Mouse (Mus musculus) heart, postnatal 0 days (tissue): ENCODE measurements at regions not wholly inside any gene's neighbourhood (a gene's known extent, or its start where the extent isn't known, plus 50 kb on each side); places are given as distances from the start of the nearest gene placed in this dataset.
"Not testable (repeated sequence)": the region's sequence is repeated elsewhere in the genome, so short reads cannot be mapped to it uniquely, and the experiment has no call there.

ENCODE experiments used
- ATAC-seq: fragments of 200-750 bp; cut with Nextera tagmentation; 2 replicates; pipeline ENCODE4 v1.8.0; 2017; ENCODE audit warnings: low read depth, moderate number of reproducible peaks, moderate library complexity; ENCODE audit not compliant: insufficient read depth
- DNase-seq: peaks from one replicate; pipeline ENCODE4 v3.0.0-alpha.2; 2016; ENCODE audit warnings: low spot score
- H3K27ac ChIP-seq: fragments of 300-500 bp; sonication (generic); 2 replicates; pipeline ENCODE4 v1.5.1; 2014; ENCODE audit warnings: low read depth, mild to moderate bottlenecking
- H3K27me3 ChIP-seq: fragments of 300-500 bp; sonication (generic); 2 replicates; pipeline ENCODE4 v1.6.1; 2014; ENCODE audit warnings: low read length, mixed read lengths; ENCODE audit not compliant: control insufficient read depth, insufficient read depth
- H3K36me3 ChIP-seq: fragments of 300-500 bp; sonication (generic); replicated peaks from 2 replicates; pipeline ENCODE4 v1.6.1; 2014; ENCODE audit warnings: low read length, mixed read lengths; ENCODE audit not compliant: control insufficient read depth, insufficient read depth
- H3K4me1 ChIP-seq: fragments of 300-500 bp; sonication (generic); 2 replicates; pipeline ENCODE4 v1.6.1; 2014; ENCODE audit warnings: antibody characterized with exemption; ENCODE audit not compliant: control insufficient read depth, insufficient read depth
- H3K4me2 ChIP-seq: fragments of 300-500 bp; sonication (generic); 2 replicates; pipeline ENCODE4 v1.6.1; 2014; ENCODE audit warnings: low read depth, mild to moderate bottlenecking, low read length, moderate library complexity
- H3K4me3 ChIP-seq: fragments of 300-500 bp; sonication (generic); 2 replicates; pipeline ENCODE4 v1.5.1; 2014; ENCODE audit warnings: low read depth, low read length
- H3K9ac ChIP-seq: fragments of 300-500 bp; sonication (generic); replicated peaks from 2 replicates; pipeline ENCODE4 v1.6.1; 2014; ENCODE audit warnings: low read depth, low read length, mixed read lengths
- H3K9me3 ChIP-seq: fragments of 300-500 bp; sonication (generic); replicated peaks from 2 replicates; pipeline ENCODE4 v1.6.1; 2016; ENCODE audit warnings: low read length; ENCODE audit not compliant: control insufficient read depth
- CTCF ChIP-seq: IDR thresholded peaks from 2 replicates; pipeline ENCODE4 v1.5.1; 2016; ENCODE audit warnings: antibody characterized with exemption, control low read depth, low read depth
- EP300 ChIP-seq: IDR thresholded peaks from 2 replicates; pipeline ENCODE4 v1.6.1; 2016; ENCODE audit warnings: antibody characterized with exemption, low read depth
- WGBS: fragments of 180-500 bp; shearing (Covaris S2); extraction: QIAGEN DNeasy Blood & Tissue Kit; methylation state at CpG from one replicate; pipeline ENCODE4 v1.1.7; 2014; 5-methylcytosine and 5-hydroxymethylcytosine counted together

GRCm38 (mm10) chr2:171574360-171574759, 468.9 kb downstream of the Cbln4 start:
- H3K9ac ChIP-seq, result no peak overlapping the region
- H3K27ac ChIP-seq, result no peak overlapping the region
- H3K4me2 ChIP-seq, result no peak overlapping the region
- DNase-seq (no peak), ATAC-seq (no peak)
- no peaks in the 10 kb centered on the region for H3K9me3 ChIP-seq
- no peaks in the 10 kb centered on the region for H3K36me3 ChIP-seq
- no peaks in the 10 kb centered on the region for H3K4me1 ChIP-seq
- no peak for TF ChIP-seq CTCF
- TF ChIP-seq EP300, result no peak
- no peak overlapping the region for H3K4me3 ChIP-seq
- 53% methylated on average over 3 of the region's 3 CpGs for WGBS
- H3K27me3 ChIP-seq, result no peaks in the 10 kb centered on the region

GRCm38 (mm10) chr2:171562656-171563055, 480.6 kb downstream of the Cbln4 start:
- DNase-seq (no peak), ATAC-seq (no peak)
- 83% methylated on average over 5 of the region's 5 CpGs for WGBS
- Histone ChIP-seq H3K4me1 (no peaks in the 10 kb centered on the region), H3K9me3 (0 out of 2 replicates have a peak, but pooled peaks cover 5% of the 10 kb centered on the region), H3K4me3 (no peak overlapping the region), H3K36me3 (no peaks in the 10 kb centered on the region), H3K27ac (no peak overlapping the region), H3K4me2 (no peak overlapping the region), H3K27me3 (no peaks in the 10 kb centered on the region), H3K9ac (no peak overlapping the region)
- TF ChIP-seq EP300, result no peak
- no peak for TF ChIP-seq CTCF

GRCm38 (mm10) chr2:171542768-171543167, 500.5 kb downstream of the Cbln4 start:
- H3K36me3 ChIP-seq, H3K27ac ChIP-seq, H3K27me3 ChIP-seq, ATAC-seq, H3K4me3 ChIP-seq, DNase-seq, H3K4me2 ChIP-seq, H3K9ac ChIP-seq, H3K4me1 ChIP-seq, H3K9me3 ChIP-seq: not testable (repeated sequence)
- 69% methylated on average over 18 of the region's 18 CpGs for WGBS

GRCm38 (mm10) chr2:171514876-171515275, 528.4 kb downstream of the Cbln4 start:
- ATAC-seq, result no peak
- no peak overlapping the region for H3K4me3 ChIP-seq
- DNase-seq, result no peak
- no peaks in the 10 kb centered on the region for H3K9me3 ChIP-seq
- 80% methylated on average over 5 of the region's 5 CpGs for WGBS
- H3K36me3 ChIP-seq, result no peaks in the 10 kb centered on the region
- no peaks in the 10 kb centered on the region for H3K27me3 ChIP-seq
- no peak overlapping the region for H3K27ac ChIP-seq
- no peaks in the 10 kb centered on the region for H3K4me1 ChIP-seq
- H3K9ac ChIP-seq, result no peak overlapping the region
- H3K4me2 ChIP-seq, result no peak overlapping the region
- TF ChIP-seq EP300, result no peak
- no peak for TF ChIP-seq CTCF

GRCm38 (mm10) chr2:171496620-171497019, 546.6 kb downstream of the Cbln4 start:
- H3K9ac ChIP-seq, result no peak overlapping the region
- DNase-seq (no peak), ATAC-seq (no peak)
- H3K27me3 ChIP-seq, result no peaks in the 10 kb centered on the region
- H3K9me3 ChIP-seq, result no peaks in the 10 kb centered on the region
- H3K4me2 ChIP-seq, result no peak overlapping the region
- TF ChIP-seq EP300, result no peak
- peak; percentile 5; the same call in 1 of the 2 replicates for TF ChIP-seq CTCF
- H3K4me1 ChIP-seq, result no peaks in the 10 kb centered on the region
- H3K4me3 ChIP-seq, result no peak overlapping the region
- 82% methylated on average over 4 of the region's 4 CpGs for WGBS
- H3K27ac ChIP-seq, result no peak overlapping the region
- H3K36me3 ChIP-seq, result no peaks in the 10 kb centered on the region

- Histone ChIP-seq H3K4me2 (no peak overlapping the region), H3K27me3 (no peaks in the 10 kb centered on the region), H3K27ac (no peak overlapping the region), H3K4me1 (no peaks in the 10 kb centered on the region), H3K9me3 (no peaks in the 10 kb centered on the region), H3K4me3 (no peak overlapping the region), H3K9ac (no peak overlapping the region), H3K36me3 (no peaks in the 10 kb centered on the region)
- WGBS, result 27% methylated on average over 12 of the region's 12 CpGs
- TF ChIP-seq CTCF (peak; percentile 54), EP300 (no peak)
- DNase-seq (no peak), ATAC-seq (no peak)
These were observed 549.5 kb downstream of the Cbln4 start for GRCm38 (mm10) chr2:171493741-171494140.
